Mouse (Mus musculus) forebrain, embryonic 16.5 days (tissue): ENCODE results near the gene Nhsl1. TPM values are rescaled to one million over a fixed set of nuclear protein-coding genes. Genes with fewer than 3 reads are reported as not detected.
"Not testable (repeated sequence)": the region's sequence is repeated elsewhere in the genome, so short reads cannot be mapped to it uniquely, and the experiment has no call there.

Experiments
- ATAC-seq: fragments of 200-750 bp; cut with Nextera tagmentation; 2 replicates; pipeline ENCODE4 v1.8.0; 2017; ENCODE audit warnings: mild to moderate bottlenecking, moderate library complexity
- H3K27ac ChIP-seq: fragments of 300-500 bp; sonication (generic); 2 replicates; pipeline ENCODE4 v1.5.1; 2014; ENCODE audit warnings: low read length, control low read depth
- H3K27me3 ChIP-seq: fragments of 300-500 bp; sonication (generic); replicated peaks from 2 replicates; pipeline ENCODE4 v1.6.1; 2014; ENCODE audit warnings: low read length; ENCODE audit not compliant: control insufficient read depth, insufficient read depth
- H3K36me3 ChIP-seq: fragments of 300-500 bp; sonication (generic); 2 replicates; pipeline ENCODE4 v1.6.1; 2014; ENCODE audit not compliant: control insufficient read depth, insufficient read depth
- H3K4me1 ChIP-seq: fragments of 300-500 bp; sonication (generic); replicated peaks from 2 replicates; pipeline ENCODE4 v1.6.1; 2014; ENCODE audit warnings: low read length; ENCODE audit not compliant: control insufficient read depth, insufficient read depth
- H3K4me2 ChIP-seq: fragments of 300-500 bp; sonication (generic); 2 replicates; pipeline ENCODE4 v1.6.1; 2014; ENCODE audit warnings: mild to moderate bottlenecking, low read length, control low read depth
- H3K4me3 ChIP-seq: fragments of 300-500 bp; sonication (generic); replicated peaks from 2 replicates; pipeline ENCODE4 v1.5.1; 2014; ENCODE audit warnings: mild to moderate bottlenecking, low read length, control low read depth
- H3K9ac ChIP-seq: fragments of 300-500 bp; sonication (generic); replicated peaks from 2 replicates; pipeline ENCODE4 v1.6.1; 2014; ENCODE audit warnings: low read depth, low read length, control low read depth
- H3K9me3 ChIP-seq: fragments of 300-500 bp; sonication (generic); 2 replicates; pipeline ENCODE4 v1.6.1; 2016; ENCODE audit warnings: low read length; ENCODE audit not compliant: control insufficient read depth
- WGBS: fragments of 180-500 bp; shearing (Covaris S2); extraction: QIAGEN DNeasy Blood & Tissue Kit; methylation state at CpG from one replicate; pipeline ENCODE4 v1.1.7; 2014; 5-methylcytosine and 5-hydroxymethylcytosine counted together
- polyA plus RNA-seq: library from polyadenylated mRNA; unstranded; fragments of >200 nt; fragmentation: Nextera tagmentation; extraction: Ambion mirVana; gene quantifications from 2 replicates; pipeline ENCODE4 v1.2.1, GENCODE M21; 2015

Nhsl1 gene
- polyA plus RNA-seq, 1 experiment from 2014 or later: 17.4 TPM

DNA sequence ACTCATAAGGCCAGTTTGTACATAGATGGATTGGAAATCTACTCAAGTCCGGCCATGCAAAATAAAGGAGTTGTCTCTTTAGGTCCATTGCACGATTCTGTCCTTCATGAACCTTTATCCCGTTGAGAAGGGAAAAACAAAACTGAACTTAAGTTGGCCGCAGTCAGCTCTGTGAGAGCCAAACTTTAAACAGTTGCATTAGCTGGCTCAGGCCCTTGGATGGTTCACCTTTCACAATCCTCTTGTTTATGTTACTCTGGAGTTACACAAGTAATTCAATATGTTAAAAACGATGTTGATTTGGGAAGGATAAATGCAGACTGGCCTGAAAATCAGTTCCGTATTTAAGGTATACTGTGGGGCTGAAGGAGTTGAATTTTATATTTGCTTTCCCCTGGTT, 116.7 kb downstream of the Nhsl1 start:
- Histone ChIP-seq H3K4me3 (no peak overlapping the region), H3K27ac (no peak overlapping the region), H3K9me3 (no peaks in the 10 kb centered on the region), H3K36me3 (no peaks in the 10 kb centered on the region), H3K9ac (no peak overlapping the region), H3K4me1 (peaks cover 22% of the 10 kb centered on the region), H3K4me2 (no peak overlapping the region), H3K27me3 (no peaks in the 10 kb centered on the region)
- WGBS: 74% methylated on average over 6 of the region's 6 CpGs
- no peak for ATAC-seq

DNA sequence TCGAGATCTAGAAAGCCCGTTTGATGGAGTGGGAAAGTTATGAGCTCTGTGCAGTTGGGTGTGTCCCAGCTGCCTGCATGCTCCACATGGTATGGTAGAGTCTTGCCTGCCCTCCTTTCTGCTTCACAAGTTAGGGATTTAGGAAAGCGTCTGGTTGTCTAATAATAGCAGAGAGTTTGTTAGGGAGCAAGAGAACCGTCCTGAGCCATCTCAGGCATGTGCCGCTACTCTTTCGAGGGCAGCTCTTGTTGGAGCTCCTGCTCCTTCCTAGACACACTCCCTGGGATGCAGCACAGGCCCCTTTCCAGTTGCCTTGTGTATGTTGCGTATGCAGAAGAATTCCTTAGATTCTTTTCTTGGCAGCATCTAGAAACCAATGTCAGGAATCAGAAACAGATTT, 117.2 kb downstream of the Nhsl1 start:
- no peak overlapping the region for H3K4me2 ChIP-seq
- 0 out of 2 replicates have a peak, but pooled peaks have one; percentile 16 for ATAC-seq
- WGBS: 44% methylated on average over 7 of the region's 7 CpGs
- H3K27ac ChIP-seq: no peak overlapping the region
- H3K9ac ChIP-seq: no peak overlapping the region
- H3K36me3 ChIP-seq: no peaks in the 10 kb centered on the region
- H3K27me3 ChIP-seq: no peaks in the 10 kb centered on the region
- peaks cover 18% of the 10 kb centered on the region for H3K4me1 ChIP-seq
- no peak overlapping the region for H3K4me3 ChIP-seq
- no peaks in the 10 kb centered on the region for H3K9me3 ChIP-seq

DNA sequence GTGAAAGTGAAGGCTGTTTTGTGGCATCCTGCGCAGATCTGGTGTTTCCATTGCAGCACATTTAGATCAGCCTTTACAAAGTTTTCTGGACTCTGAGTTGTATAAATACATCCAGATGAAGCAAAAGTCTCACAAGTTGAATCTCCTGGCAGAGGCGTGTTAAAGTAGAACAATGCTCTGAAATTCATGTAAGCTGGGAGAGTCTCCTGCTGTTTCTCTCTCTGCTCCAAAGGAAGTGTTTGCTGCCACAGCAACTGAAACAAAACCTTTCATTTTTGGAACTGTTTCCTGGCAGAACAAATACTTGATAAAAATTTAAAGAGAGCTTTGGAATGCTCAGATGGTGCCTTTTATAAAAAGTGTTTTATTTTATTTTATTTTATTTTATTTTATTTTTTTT, 118.8 kb downstream of the Nhsl1 start:
- no peak for ATAC-seq
- 45% methylated on average over 2 of the region's 2 CpGs for WGBS
- peaks cover 15% of the 10 kb centered on the region for H3K4me1 ChIP-seq

DNA sequence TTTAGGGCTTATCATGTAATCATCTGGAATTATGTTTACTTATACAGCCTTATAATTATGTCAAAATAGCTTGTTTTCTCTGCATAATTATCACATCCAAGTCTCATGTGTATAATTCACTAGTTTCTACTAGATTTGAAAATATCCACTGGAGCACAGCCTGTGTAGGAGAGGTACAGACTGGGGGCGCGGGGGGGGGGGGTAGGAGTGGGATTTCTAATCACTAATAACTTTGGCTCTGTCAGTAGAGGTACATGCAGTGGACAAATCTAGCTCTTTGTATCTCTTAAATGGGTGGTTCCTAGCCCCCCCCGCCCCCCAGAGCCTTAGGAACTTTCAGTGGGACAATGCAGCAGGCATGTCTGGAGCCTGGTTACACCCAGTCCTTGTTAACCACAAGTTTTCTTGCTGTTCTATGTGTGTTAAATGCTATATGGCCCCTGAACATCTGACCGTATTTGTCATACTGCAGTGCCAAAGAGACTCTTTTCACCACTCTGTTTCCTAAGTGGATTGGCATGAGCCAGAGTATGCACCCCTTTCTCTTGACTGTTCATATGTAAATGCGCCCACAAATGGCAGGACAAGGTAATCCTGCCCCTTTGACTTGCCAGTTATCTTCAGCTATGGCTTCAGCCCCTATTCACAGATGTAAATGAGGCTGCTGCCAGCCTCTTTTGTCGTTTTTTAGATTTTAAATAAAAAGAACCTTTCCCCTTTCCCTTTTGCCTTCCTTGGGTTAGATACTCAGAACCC, 127.0 kb downstream of the Nhsl1 start:
- Histone ChIP-seq H3K27ac (peak overlapping the region; percentile 37; the same call in 1 of the 2 replicates), H3K4me1 (peaks cover 18% of the 10 kb centered on the region), H3K4me3 (no peak overlapping the region), H3K36me3 (no peaks in the 10 kb centered on the region), H3K9me3 (no peaks in the 10 kb centered on the region), H3K27me3 (no peaks in the 10 kb centered on the region), H3K9ac (no peak overlapping the region), H3K4me2 (0 out of 2 replicates have a peak overlapping the region, but pooled peaks have one; percentile 11)
- WGBS: 8% methylated on average over 6 of the region's 6 CpGs
- ATAC-seq: peak; percentile 61

More for the DNA sequence above, 118.8 kb downstream of the Nhsl1 start:
- Histone ChIP-seq H3K4me3 (no peak overlapping the region), H3K36me3 (no peaks in the 10 kb centered on the region), H3K4me2 (no peak overlapping the region), H3K9ac (no peak overlapping the region), H3K27ac (no peak overlapping the region), H3K9me3 (no peaks in the 10 kb centered on the region), H3K27me3 (no peaks in the 10 kb centered on the region)

DNA sequence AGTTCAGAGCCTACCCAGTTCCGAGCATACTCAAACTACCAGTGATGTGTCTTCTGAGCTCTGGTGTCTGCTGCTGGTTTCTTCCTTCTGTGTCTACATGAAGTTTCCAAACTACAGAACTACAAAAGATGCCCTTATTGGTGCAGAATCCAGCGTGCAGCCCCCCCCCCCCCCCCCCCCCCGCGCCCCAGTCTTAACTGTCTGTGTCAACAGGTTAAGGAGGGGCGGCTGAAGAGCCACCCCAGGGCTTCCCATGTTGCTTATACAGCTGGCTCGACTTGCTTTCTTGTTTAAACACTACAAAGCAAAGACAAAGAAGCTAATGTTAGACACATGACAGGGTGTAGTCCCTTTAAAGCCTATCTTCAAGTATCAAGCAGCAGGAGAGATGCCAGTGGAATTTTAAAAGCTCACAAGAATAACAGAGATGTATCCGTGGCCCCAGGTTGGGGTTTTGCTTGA, 127.6 kb downstream of the Nhsl1 start:
- Histone ChIP-seq H3K27ac (peak overlapping the region; percentile 37; the same call in 1 of the 2 replicates), H3K9me3 (no peaks in the 10 kb centered on the region), H3K4me2 (0 out of 2 replicates have a peak overlapping the region, but pooled peaks have one; percentile 11), H3K9ac (no peak overlapping the region), H3K36me3 (no peaks in the 10 kb centered on the region), H3K4me1 (peaks cover 18% of the 10 kb centered on the region), H3K4me3 (no peak overlapping the region), H3K27me3 (no peaks in the 10 kb centered on the region)
- ATAC-seq: no peak; the same call in 1 of the 2 replicates
- WGBS: 5% methylated on average over 4 of the region's 7 CpGs

DNA sequence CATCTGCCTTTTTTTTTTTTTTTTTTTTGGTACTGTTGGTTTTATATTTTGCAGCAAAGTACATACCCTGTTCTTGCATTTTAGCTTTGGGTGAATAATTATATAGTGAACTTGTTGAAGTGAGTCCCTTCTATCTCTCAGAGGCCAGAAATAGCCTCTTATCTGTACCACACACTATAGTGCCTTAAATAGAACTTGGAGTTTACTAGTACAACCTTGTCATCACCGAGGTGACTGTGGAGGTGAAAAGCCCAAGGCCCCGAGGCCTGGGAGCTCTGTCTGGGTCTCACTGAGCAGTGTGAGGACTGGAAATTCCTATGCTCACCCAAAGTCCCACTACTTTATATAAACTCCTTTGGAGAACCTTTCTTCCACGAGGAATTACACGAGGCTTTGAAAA, 128.5 kb downstream of the Nhsl1 start:
- ATAC-seq: no peak
- 59% methylated on average over 4 of the region's 4 CpGs for WGBS
- H3K9me3 ChIP-seq: no peaks in the 10 kb centered on the region
- H3K4me2 ChIP-seq: no peak overlapping the region
- H3K9ac ChIP-seq: no peak overlapping the region
- H3K27ac ChIP-seq: no peak overlapping the region
- H3K36me3 ChIP-seq: no peaks in the 10 kb centered on the region
- peaks cover 18% of the 10 kb centered on the region for H3K4me1 ChIP-seq
- H3K4me3 ChIP-seq: no peak overlapping the region
- no peaks in the 10 kb centered on the region for H3K27me3 ChIP-seq

DNA sequence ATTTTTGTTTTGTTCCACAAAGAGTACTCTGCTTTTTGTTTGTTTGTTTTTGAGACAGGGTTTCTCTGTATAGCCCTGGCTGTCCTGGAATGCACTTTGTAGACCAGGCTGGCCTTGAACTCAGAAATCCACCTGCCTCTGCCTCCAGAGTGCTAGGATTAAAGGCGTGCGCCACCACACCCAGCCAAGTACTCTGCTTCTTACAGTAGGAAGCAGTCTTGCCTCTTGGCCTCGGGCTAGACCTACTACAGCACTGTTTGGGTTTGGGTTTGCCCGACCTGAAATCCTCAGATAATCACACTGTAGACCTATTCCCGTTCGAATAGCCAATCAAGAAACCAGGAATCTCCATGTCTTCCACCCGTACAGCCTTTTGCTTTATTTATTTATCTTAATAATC, 130.1 kb downstream of the Nhsl1 start:
- not testable (repeated sequence) for H3K9me3 ChIP-seq, H3K36me3 ChIP-seq, H3K4me2 ChIP-seq, H3K27ac ChIP-seq, H3K27me3 ChIP-seq, H3K4me3 ChIP-seq, ATAC-seq, H3K9ac ChIP-seq
- WGBS: 90% methylated on average over 7 of the region's 7 CpGs
- H3K4me1 ChIP-seq: peaks cover 26% of the 10 kb centered on the region

DNA sequence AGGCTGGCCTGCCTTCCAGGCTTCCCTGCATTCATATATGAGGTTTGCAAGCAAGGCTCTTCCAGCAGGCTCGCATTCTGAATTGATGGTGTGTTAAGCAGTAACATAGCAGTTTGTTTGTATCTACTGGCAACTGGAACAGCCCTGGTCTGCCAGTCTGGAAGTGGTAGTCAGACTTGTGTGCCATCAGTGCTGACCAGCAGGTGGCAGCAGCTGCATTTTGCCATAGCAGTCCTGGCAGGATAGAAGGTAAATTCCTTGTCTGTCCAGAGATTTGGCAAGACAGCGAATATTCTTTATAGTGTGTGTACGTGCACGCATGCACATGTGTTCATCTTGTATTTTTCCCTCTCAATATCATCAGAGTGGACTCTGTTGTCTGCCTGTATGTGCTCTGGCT, 134.6 kb downstream of the Nhsl1 start:
- ATAC-seq: peak; percentile 81
- H3K4me1 ChIP-seq: peaks cover 24% of the 10 kb centered on the region
- H3K36me3 ChIP-seq: no peaks in the 10 kb centered on the region
- no peaks in the 10 kb centered on the region for H3K9me3 ChIP-seq
- H3K9ac ChIP-seq: no peak overlapping the region
- H3K27me3 ChIP-seq: no peaks in the 10 kb centered on the region
- no peak overlapping the region for H3K4me3 ChIP-seq
- 25% methylated on average over 4 of the region's 4 CpGs for WGBS
- no peak overlapping the region for H3K27ac ChIP-seq
- no peak overlapping the region for H3K4me2 ChIP-seq

DNA sequence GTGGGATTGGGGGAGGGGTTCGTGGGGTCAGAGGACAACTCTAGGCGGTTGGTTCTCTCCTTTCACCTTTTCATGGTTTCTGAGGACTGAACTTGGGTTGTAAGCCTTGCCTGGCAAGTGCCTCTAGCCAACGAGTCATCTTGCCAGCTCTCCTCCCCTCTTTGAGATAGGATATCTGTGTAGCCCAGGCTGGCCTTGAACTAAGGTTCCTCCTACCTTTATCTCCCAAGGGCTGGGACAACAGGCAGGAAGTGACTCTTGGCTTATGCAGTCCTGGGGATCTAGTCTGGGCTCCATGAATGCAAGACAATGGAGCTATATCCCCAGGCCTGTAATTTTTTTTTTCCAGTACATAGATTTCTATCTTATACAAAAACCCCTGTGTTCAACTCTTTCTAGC, 135.4 kb downstream of the Nhsl1 start:
- 75% methylated on average over 3 of the region's 3 CpGs for WGBS
- Histone ChIP-seq H3K9me3 (no peaks in the 10 kb centered on the region), H3K27me3 (no peaks in the 10 kb centered on the region), H3K4me2 (no peak overlapping the region), H3K4me1 (peaks cover 31% of the 10 kb centered on the region), H3K9ac (no peak overlapping the region), H3K36me3 (no peaks in the 10 kb centered on the region), H3K27ac (no peak overlapping the region), H3K4me3 (no peak overlapping the region)
- no peak for ATAC-seq
